Mouse (Mus musculus): ENCODE measurements around the gene Map4k2. TPM values are rescaled to one million over a fixed set of nuclear protein-coding genes. Genes with fewer than 3 reads are reported as not detected.

Gene Map4k2
- polyA plus RNA-seq, 1 experiment, result 24.8 TPM

DNA sequence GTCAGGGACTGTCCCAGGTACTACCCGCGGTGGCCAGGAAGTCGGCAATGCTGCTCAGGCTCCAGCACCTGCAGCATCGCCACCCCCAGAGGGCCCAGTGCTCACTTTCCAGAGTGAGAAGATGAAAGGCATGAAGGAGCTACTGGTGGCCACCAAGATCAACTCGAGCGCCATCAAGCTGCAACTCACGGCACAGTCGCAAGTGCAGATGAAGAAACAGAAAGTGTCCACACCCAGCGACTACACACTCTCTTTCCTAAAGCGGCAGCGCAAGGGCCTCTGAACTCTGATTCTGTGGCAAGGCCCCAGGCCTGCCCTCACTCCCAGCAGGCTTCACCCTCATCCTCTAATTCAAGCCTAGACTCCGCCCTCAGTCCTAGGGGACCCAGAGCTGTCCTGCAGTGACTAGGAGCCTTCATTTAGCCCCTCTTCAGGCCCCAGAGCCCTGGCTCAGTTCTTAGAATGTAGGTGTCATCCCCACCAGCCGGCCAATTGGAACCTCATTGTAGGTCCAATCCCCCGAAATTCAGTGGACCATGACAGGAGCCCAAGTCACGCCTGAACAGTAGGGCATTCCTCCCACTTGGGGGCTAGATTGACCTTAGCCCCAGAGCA lies 938 bp upstream of the Map4k2 start:
- peaks cover 21% of the 10 kb centered on the region for H3K4me1 ChIP-seq (ENCODE audit: control insufficient read depth, insufficient read depth, low read length)

DNA sequence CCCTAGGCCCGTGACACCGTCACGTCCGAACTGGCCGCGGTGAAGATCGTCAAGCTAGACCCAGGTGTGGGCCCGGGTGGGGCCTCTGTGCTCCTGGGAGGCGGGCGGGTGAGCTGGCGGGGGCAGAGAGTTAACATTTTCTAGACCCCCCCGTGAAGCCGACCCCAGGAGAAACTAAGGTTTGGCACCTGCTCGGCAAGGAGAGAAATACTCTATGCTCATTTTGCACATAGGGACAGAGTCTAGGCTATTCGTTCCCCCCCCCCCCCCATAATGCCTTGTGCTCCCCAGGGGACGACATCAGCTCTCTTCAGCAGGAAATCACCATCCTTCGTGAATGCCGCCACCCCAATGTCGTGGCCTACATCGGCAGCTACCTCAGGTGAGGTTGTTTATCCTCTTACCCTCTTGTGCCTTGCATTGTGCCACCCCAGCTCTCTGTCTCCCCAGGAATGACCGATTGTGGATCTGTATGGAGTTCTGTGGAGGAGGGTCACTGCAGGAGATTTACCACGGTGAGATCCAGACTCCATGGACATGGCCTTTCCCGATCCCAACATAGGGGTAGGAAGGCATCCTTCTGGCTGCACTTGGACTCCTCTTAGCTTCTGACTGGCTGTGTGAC lies 630 bp downstream of the Map4k2 start:
- Histone ChIP-seq H3K27ac (ENCODE audit: control insufficient read depth, insufficient read depth, low read depth, low read length) (no peak overlapping the region), H3K27me3 (ENCODE audit: control insufficient read depth, insufficient read depth, low read length) (no peaks in the 10 kb centered on the region), H3K36me3 (ENCODE audit: control insufficient read depth, insufficient read depth, low read length) (no peaks in the 10 kb centered on the region; the same call in none of the 2 replicates), H3K4me1 (ENCODE audit: control insufficient read depth, insufficient read depth, low read length) (peaks cover 16% of the 10 kb centered on the region), H3K4me3 (ENCODE audit: control insufficient read depth, low read depth, low read length) (peak overlapping the region; percentile 77)
- TF ChIP-seq POLR2A (IDR thresholded peaks at IDR 0.05; ENCODE audit: control insufficient read depth, low read depth, low read length), result no peak
- no peak for TF ChIP-seq CTCF (IDR thresholded peaks at IDR 0.05; ENCODE audit: control insufficient read depth, insufficient read depth, insufficient replicate concordance, low read depth, low read length)

More for the DNA sequence above, 938 bp upstream of the Map4k2 start:
- H3K27ac ChIP-seq (ENCODE audit: control insufficient read depth, insufficient read depth, low read depth, low read length), result peak overlapping the region; percentile 46
- H3K27me3 ChIP-seq (ENCODE audit: control insufficient read depth, insufficient read depth, low read length), result no peaks in the 10 kb centered on the region
- TF ChIP-seq POLR2A (IDR thresholded peaks at IDR 0.05; ENCODE audit: control insufficient read depth, low read depth, low read length) (no peak), CTCF (IDR thresholded peaks at IDR 0.05; ENCODE audit: control insufficient read depth, insufficient read depth, insufficient replicate concordance, low read depth, low read length) (no peak)
- no peak overlapping the region for H3K4me3 ChIP-seq (ENCODE audit: control insufficient read depth, low read depth, low read length)
- no peaks in the 10 kb centered on the region; the same call in none of the 2 replicates for H3K36me3 ChIP-seq (ENCODE audit: control insufficient read depth, insufficient read depth, low read length)

- Histone ChIP-seq H3K27ac (ENCODE audit: control insufficient read depth, insufficient read depth, low read depth, low read length) (no peak overlapping the region), H3K36me3 (ENCODE audit: control insufficient read depth, insufficient read depth, low read length) (no peaks in the 10 kb centered on the region; the same call in none of the 2 replicates), H3K4me3 (ENCODE audit: control insufficient read depth, low read depth, low read length) (no peak overlapping the region), H3K27me3 (ENCODE audit: control insufficient read depth, insufficient read depth, low read length) (no peaks in the 10 kb centered on the region), H3K4me1 (ENCODE audit: control insufficient read depth, insufficient read depth, low read length) (peaks cover 15% of the 10 kb centered on the region)
- TF ChIP-seq POLR2A (IDR thresholded peaks at IDR 0.05; ENCODE audit: control insufficient read depth, low read depth, low read length) (no peak), CTCF (IDR thresholded peaks at IDR 0.05; ENCODE audit: control insufficient read depth, insufficient read depth, insufficient replicate concordance, low read depth, low read length) (no peak)
Measured at GRCm38 (mm10) chr19:6342276-6342933, 1.5 kb downstream of the Map4k2 start.

DNA sequence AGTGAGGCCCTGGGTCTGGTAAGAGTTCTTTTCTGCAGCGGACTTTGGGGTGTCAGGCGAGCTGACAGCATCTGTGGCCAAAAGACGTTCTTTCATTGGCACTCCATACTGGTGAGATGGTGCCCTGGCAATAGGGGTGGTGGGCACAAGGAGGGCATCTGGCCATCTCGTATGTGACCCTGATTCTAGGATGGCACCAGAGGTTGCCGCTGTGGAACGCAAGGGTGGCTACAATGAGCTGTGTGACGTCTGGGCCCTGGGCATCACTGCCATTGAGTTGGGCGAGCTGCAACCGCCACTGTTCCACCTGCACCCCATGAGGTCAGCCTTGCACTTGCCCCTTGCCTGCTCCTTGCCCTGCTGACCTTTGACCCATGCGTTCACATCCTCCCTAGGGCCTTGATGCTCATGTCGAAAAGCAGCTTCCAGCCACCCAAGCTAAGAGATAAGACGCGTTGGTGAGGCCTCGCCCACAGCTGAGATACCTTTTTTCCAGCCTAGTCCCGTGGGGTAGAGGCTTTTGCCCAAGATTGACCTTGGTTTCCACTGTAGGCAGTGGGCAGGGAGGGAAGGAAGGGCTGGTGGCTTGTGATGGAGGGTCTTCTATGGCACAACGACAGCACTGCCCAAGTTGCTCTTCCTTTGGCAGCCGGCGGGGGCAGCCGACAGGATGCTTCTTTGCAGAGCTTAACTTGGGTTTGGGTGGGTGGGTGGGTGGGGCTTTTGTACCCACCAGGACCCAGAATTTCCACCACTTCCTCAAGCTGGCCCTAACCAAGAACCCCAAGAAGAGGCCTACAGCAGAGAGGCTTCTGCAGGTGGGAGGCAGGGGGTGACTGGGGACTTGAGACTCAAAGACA lies 2.4 kb downstream of the Map4k2 start:
- H3K27ac ChIP-seq (ENCODE audit: control insufficient read depth, insufficient read depth, low read depth, low read length), result no peak overlapping the region
- H3K27me3 ChIP-seq (ENCODE audit: control insufficient read depth, insufficient read depth, low read length), result no peaks in the 10 kb centered on the region
- TF ChIP-seq POLR2A (IDR thresholded peaks at IDR 0.05; ENCODE audit: control insufficient read depth, low read depth, low read length) (no peak), CTCF (IDR thresholded peaks at IDR 0.05; ENCODE audit: control insufficient read depth, insufficient read depth, insufficient replicate concordance, low read depth, low read length) (no peak)
- no peak overlapping the region for H3K4me3 ChIP-seq (ENCODE audit: control insufficient read depth, low read depth, low read length)
- H3K36me3 ChIP-seq (ENCODE audit: control insufficient read depth, insufficient read depth, low read length), result no peaks in the 10 kb centered on the region; the same call in none of the 2 replicates
- peaks cover 15% of the 10 kb centered on the region for H3K4me1 ChIP-seq (ENCODE audit: control insufficient read depth, insufficient read depth, low read length)

DNA sequence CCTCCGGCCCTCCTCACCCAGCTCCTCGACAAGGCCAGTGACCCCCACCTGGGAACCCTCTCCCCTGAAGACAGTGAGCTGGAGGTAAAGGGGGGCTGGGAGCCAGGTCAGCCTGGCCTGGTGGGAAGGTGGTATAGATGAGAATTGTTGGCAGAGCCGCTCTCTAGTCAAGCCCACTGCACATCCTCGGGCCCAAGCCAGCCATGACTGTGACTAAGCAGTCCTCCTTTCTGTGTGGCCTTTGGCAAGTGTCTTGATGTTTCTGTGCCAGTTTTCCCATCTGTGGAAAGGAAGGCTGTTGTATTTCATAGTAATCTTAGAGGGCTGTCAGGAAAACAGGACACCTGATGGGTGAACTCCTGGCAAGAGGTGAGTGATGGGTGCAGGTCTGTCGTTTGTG lies 3.1 kb downstream of the Map4k2 start:
- TF ChIP-seq CTCF (IDR thresholded peaks at IDR 0.05; ENCODE audit: control insufficient read depth, insufficient read depth, insufficient replicate concordance, low read depth, low read length), result no peak
- no peak for TF ChIP-seq POLR2A (IDR thresholded peaks at IDR 0.05; ENCODE audit: control insufficient read depth, low read depth, low read length)
- Histone ChIP-seq H3K4me3 (ENCODE audit: control insufficient read depth, low read depth, low read length) (no peak overlapping the region), H3K27me3 (ENCODE audit: control insufficient read depth, insufficient read depth, low read length) (no peaks in the 10 kb centered on the region), H3K36me3 (ENCODE audit: control insufficient read depth, insufficient read depth, low read length) (no peaks in the 10 kb centered on the region; the same call in 1 of the 2 replicates), H3K4me1 (ENCODE audit: control insufficient read depth, insufficient read depth, low read length) (peaks cover 15% of the 10 kb centered on the region), H3K27ac (ENCODE audit: control insufficient read depth, insufficient read depth, low read depth, low read length) (no peak overlapping the region)

GRCm38 (mm10) chr19:6346023-6346422 lies 5.1 kb downstream of the Map4k2 start:
- H3K4me1 ChIP-seq (ENCODE audit: control insufficient read depth, insufficient read depth, low read length), result peaks cover 5% of the 10 kb centered on the region
- no peak overlapping the region for H3K4me3 ChIP-seq (ENCODE audit: control insufficient read depth, low read depth, low read length)
- no peaks in the 10 kb centered on the region for H3K36me3 ChIP-seq (ENCODE audit: control insufficient read depth, insufficient read depth, low read length)
- H3K27me3 ChIP-seq (ENCODE audit: control insufficient read depth, insufficient read depth, low read length), result no peaks in the 10 kb centered on the region
- TF ChIP-seq POLR2A (IDR thresholded peaks at IDR 0.05; ENCODE audit: control insufficient read depth, low read depth, low read length) (no peak), CTCF (IDR thresholded peaks at IDR 0.05; ENCODE audit: control insufficient read depth, insufficient read depth, insufficient replicate concordance, low read depth, low read length) (no peak)
- no peak overlapping the region for H3K27ac ChIP-seq (ENCODE audit: control insufficient read depth, insufficient read depth, low read depth, low read length)

Data from testis, adult 2 months (tissue).